Mouse (Mus musculus) heart, adult 18-20 months (tissue): ENCODE data around the gene Phf10. TPM values are rescaled to one million over a fixed set of nuclear protein-coding genes. Genes with fewer than 3 reads are reported as not detected.

ENCODE experiments used
- total RNA-seq, 2 experiments: library from RNA; stranded (reverse); gene quantifications; 2 replicates each; pipeline ENCODE4 v1.2.3; 2021

Gene Phf10
- total RNA-seq, 2 experiments from 2014 or later: 42.5 to 46.4 TPM

Other genes with a start within 250 kb of the Phf10 start
- 1 to 10 TPM; 1.6 to 2.4 TPM for gene Wdr27, start 18.1 kb downstream of the Phf10 start, total RNA-seq
- gene 1600012H06Rik, start 18.1 kb downstream of the Phf10 start, total RNA-seq: 10 to 100 TPM; 12.3 to 12.4 TPM
- 1 to 10 TPM; 2.0 to 2.5 TPM for gene 9030025P20Rik, start 17.2 kb upstream of the Phf10 start, total RNA-seq
- gene Gm3417, start 17.5 kb upstream of the Phf10 start, total RNA-seq: not detected
- gene Gm3435, start 48.9 kb upstream of the Phf10 start, total RNA-seq: 1 to 10 TPM; 1.2 to 1.9 TPM
- 10 to 100 TPM; 16.0 to 25.5 TPM for gene Ermard, start 79.9 kb upstream of the Phf10 start, total RNA-seq
- gene Tcte3, start 80.2 kb upstream of the Phf10 start, total RNA-seq: under 1 TPM in 1 of 2 experiments, not detected in 1; 0.44 TPM
- gene Gm3448, start 80.3 kb upstream of the Phf10 start, total RNA-seq: 1 to 10 TPM in 1 of 2 experiments, under 1 TPM in 1; 0.74 to 1.7 TPM